Mouse (Mus musculus): ENCODE results near the gene Lhfpl3.

DNA sequence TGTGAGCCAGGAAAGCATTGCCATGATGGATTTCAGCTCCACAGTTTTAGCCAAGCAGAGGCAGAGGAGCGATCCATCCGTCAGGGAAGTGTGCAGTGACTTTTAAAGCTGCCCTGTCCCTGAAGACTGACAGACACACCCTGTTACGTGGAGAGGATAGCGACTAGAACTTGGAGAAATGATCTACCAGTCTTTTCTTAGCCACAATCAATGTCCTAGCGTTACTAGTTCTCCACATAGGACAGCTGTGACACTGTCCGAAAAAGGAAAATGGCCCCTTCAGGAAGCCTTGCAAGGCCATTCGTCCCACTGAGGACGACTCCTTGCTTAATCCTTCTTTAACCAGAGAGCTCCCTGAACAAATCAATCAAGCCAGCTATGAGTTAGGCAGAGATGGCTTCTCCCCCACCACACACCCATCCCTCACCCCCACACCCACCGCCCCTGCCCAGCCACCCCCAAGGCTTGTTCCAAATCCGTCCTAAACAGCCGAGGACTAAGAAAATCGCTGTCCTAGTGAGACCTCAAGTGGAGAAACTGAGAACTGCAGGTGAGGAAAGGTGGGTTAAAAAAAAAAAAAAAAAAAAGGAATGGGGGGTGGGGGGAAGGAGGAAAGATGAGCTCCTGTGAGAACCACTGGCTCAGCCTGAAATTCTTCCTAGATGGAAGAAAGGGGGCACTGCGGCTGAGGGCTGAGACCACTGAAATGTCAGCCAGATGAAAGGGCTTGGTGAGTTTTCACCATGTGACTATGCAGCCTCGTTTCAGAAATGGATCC lies 479.1 kb downstream of the Lhfpl3 start:
- peak; percentile 68 for TF ChIP-seq CTCF (IDR thresholded peaks at IDR 0.05; ENCODE audit: borderline replicate concordance, extremely low read depth, insufficient read depth, insufficient read length)
- no peak for TF ChIP-seq POLR2A (IDR thresholded peaks at IDR 0.05; ENCODE audit: borderline replicate concordance, extremely low read depth, insufficient read depth, insufficient read length, poor library complexity, severe bottlenecking)

All from brain, embryonic 14.5 days (tissue).